Mouse (Mus musculus) liver, adult 2 months (tissue): ENCODE results near the gene Acaa1a. TPM values are rescaled to one million over a fixed set of nuclear protein-coding genes. Genes with fewer than 3 reads are reported as not detected.

Source experiments
- DNase-seq: peaks from one replicate; pipeline ENCODE4 v3.0.0-alpha.2; 2011; ENCODE audit warnings: low read depth, low spot score; ENCODE audit errors: extremely low read depth
- H3K27ac ChIP-seq: fragments of 200-500 bp; replicated peaks from 2 replicates; pipeline ENCODE4 v1.5.1; 2012; ENCODE audit warnings: low read depth, mild to moderate bottlenecking, control low read depth, inconsistent platforms, low read length; ENCODE audit not compliant: insufficient read depth
- H3K27me3 ChIP-seq: fragments of 200-500 bp; 2 replicates; pipeline ENCODE4 v1.6.1; 2012; ENCODE audit warnings: mild to moderate bottlenecking, moderate library complexity, low read length, inconsistent platforms; ENCODE audit not compliant: control insufficient read depth, insufficient read depth
- H3K36me3 ChIP-seq: fragments of 200-500 bp; 2 replicates; pipeline ENCODE4 v1.6.1; 2012; ENCODE audit warnings: low read length, inconsistent platforms; ENCODE audit not compliant: control insufficient read depth, insufficient read depth
- H3K4me1 ChIP-seq: fragments of 200-500 bp; 2 replicates; pipeline ENCODE4 v1.6.1; 2011; ENCODE audit warnings: low read length; ENCODE audit not compliant: control insufficient read depth, insufficient read depth
- H3K4me3 ChIP-seq: fragments of 200-500 bp; 2 replicates; pipeline ENCODE4 v1.5.1; 2011; ENCODE audit warnings: low read depth, mild to moderate bottlenecking, control low read depth, low read length, moderate library complexity; ENCODE audit not compliant: insufficient read depth
- H3K79me2 ChIP-seq: fragments of 200-500 bp; 2 replicates; pipeline ENCODE4 v1.6.1; 2012; ENCODE audit warnings: inconsistent platforms, mild to moderate bottlenecking, low read length, moderate library complexity; ENCODE audit not compliant: control insufficient read depth, insufficient read depth
- H3K9ac ChIP-seq: fragments of 200-500 bp; 2 replicates; pipeline ENCODE4 v1.6.1; 2012; ENCODE audit warnings: low read depth, mild to moderate bottlenecking, control low read depth, inconsistent platforms, low read length
- CTCF ChIP-seq: fragments of 200-500 bp; IDR thresholded peaks from 2 replicates; pipeline ENCODE4 v1.5.1; 2011; ENCODE audit warnings: low read depth, low read length, control low read depth
- POLR2A ChIP-seq: fragments of 200-500 bp; IDR thresholded peaks from 2 replicates; pipeline ENCODE4 v1.6.1; 2011; ENCODE audit warnings: low read length, control low read depth; ENCODE audit not compliant: insufficient read depth; ENCODE audit errors: extremely low read depth
- WGBS: fragments of 180-500 bp; shearing (Covaris S2); methylation state at CpG from one replicate; pipeline ENCODE4 v1.1.7; 2018; 5-methylcytosine and 5-hydroxymethylcytosine counted together
- polyA plus RNA-seq: library from polyadenylated mRNA; depleted of rRNA; stranded (reverse); fragments of >200 nt; gene quantifications from 2 replicates; pipeline ENCODE4 v1.2.3, GENCODE M21; 2012
- total RNA-seq: library from RNA; depleted of rRNA; stranded (reverse); fragments of >200 nt; gene quantifications from 2 replicates; pipeline ENCODE4 v1.2.3, GENCODE M21; 2014

Acaa1a gene
- total and polyA plus RNA-seq, 2 experiments, result 170 to 280 TPM

DNA sequence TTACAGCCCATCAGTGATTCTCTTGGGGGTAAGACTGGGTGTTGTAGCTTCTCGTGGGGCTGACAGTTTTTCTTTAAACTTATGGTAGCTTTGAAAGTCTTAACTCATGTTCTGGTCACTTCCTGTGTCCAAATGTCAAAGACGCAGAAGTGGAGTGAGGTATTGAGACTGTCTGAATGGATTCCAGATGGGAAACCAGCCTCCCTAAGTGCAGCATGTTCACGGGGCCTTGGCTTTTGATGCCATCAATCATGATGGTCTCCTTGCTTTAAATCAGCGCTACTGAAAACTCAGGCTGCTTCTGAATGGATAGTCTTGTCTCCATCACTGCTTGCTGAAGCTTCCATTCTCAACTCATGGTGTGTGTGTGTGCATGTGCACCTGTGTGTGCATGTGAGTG is 31.8 kb downstream of the Acaa1a start:
- Histone ChIP-seq H3K27ac (no peak overlapping the region), H3K36me3 (peaks cover 59% of the 10 kb centered on the region), H3K4me1 (no peaks in the 10 kb centered on the region), H3K4me3 (no peak overlapping the region), H3K9ac (no peak overlapping the region), H3K27me3 (no peaks in the 10 kb centered on the region), H3K79me2 (0 out of 2 replicates have a peak, but pooled peaks cover 2% of the 10 kb centered on the region)
- TF ChIP-seq POLR2A (no peak), CTCF (no peak)
- WGBS, result 92% methylated on average over 4 of the region's 4 CpGs
- no peak for DNase-seq

DNA sequence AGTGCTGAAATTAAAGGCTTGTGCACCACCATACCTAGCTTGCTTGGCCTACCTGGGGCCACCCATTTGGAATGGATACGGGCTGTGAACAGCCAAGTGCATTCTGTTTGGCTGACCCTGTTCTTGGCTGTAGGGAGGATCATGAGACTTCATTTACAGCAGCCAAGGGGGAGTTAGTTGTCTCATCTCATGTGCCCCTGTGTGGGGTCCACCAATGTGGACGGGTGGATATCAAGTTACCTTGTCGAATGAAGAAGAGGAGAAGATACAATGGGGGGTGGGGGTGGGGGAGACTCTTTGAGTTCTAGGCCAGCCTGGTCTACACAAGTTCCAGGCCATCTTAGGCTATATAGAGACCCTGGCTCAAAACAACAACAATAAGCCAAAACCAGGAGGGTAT is 35.5 kb downstream of the Acaa1a start:
- no peak for DNase-seq
- no peaks in the 10 kb centered on the region for H3K4me1 ChIP-seq
- TF ChIP-seq CTCF (no peak), POLR2A (no peak)
- H3K4me3 ChIP-seq, result no peak overlapping the region
- WGBS, result 85% methylated on average over 3 of the region's 3 CpGs
- H3K79me2 ChIP-seq, result 0 out of 2 replicates have a peak, but pooled peaks cover 2% of the 10 kb centered on the region
- no peak overlapping the region for H3K27ac ChIP-seq
- H3K36me3 ChIP-seq, result peaks cover 66% of the 10 kb centered on the region
- no peaks in the 10 kb centered on the region for H3K27me3 ChIP-seq
- no peak overlapping the region for H3K9ac ChIP-seq

DNA sequence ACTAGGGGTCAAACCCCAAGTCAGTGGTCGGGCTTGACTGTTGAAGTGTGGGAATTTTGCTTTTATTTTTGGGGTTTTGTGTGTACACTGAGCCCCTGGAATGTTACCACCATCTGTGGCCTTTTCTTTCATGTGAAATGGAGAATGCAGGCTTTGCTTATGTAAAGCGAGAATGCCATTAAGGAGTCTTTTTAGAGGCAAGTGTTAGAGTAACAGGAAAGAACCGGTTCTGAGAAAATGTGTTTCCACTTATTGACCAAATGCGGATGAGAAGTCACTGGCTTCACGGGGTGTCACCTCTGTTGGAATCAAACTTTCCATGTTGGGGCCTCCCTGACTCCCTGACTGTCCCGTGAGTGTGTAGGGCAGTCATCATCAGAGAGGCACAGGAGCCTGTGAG is 36.1 kb downstream of the Acaa1a start:
- no peak overlapping the region for H3K27ac ChIP-seq
- 87% methylated on average over 6 of the region's 6 CpGs for WGBS
- DNase-seq, result no peak
- H3K4me3 ChIP-seq, result no peak overlapping the region
- H3K36me3 ChIP-seq, result peaks cover 65% of the 10 kb centered on the region
- no peaks in the 10 kb centered on the region for H3K4me1 ChIP-seq
- TF ChIP-seq CTCF (no peak), POLR2A (no peak)
- no peaks in the 10 kb centered on the region for H3K27me3 ChIP-seq
- 0 out of 2 replicates have a peak, but pooled peaks cover 2% of the 10 kb centered on the region for H3K79me2 ChIP-seq
- H3K9ac ChIP-seq, result no peak overlapping the region

DNA sequence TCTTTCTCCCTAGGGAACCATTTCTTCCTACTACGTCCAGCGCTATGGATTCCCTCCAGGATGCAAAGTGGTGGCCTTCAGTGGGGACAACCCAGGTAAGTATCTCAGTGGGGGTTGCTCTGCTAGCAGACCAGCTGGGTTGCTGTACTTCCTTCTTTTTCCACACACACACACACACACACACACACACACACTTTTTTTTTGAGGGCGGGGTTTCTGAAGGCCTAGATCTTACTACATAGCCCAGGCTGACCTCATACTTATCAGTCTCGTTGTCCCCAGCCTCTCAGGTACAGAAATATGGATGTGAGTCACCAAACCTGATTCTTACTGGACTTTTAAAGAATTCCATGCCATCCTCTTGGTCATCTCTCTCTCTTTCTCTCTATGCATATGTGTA is 38.8 kb downstream of the Acaa1a start:
- 0 out of 2 replicates have a peak, but pooled peaks cover 2% of the 10 kb centered on the region for H3K79me2 ChIP-seq
- WGBS, result 87% methylated on average over 4 of the region's 4 CpGs
- no peak overlapping the region for H3K9ac ChIP-seq
- peaks cover 60% of the 10 kb centered on the region for H3K36me3 ChIP-seq
- no peak overlapping the region for H3K4me3 ChIP-seq
- no peak for DNase-seq
- no peaks in the 10 kb centered on the region for H3K4me1 ChIP-seq
- TF ChIP-seq CTCF, result no peak
- no peak for TF ChIP-seq POLR2A
- no peaks in the 10 kb centered on the region for H3K27me3 ChIP-seq
- no peak overlapping the region for H3K27ac ChIP-seq

DNA sequence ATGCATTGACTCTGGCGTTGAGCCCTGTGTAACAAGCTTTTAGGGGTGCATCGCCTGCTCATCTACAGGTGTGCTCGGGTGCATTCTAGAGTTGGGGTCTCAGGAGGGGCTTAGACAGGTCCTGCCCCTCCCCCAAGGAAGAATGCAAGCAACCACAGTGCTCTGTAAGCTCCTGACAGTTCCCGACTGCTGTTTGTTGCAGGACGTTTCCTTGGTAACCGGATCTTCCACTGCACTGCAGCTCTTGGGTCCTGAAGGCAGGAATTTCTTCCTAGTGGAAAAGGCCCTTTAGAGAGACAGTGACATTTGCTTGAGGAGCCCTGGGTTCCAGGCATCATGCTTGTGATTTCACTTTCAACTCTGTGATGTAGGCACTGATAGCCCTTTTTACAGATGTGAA is 43.1 kb downstream of the Acaa1a start:
- no peak overlapping the region for H3K27ac ChIP-seq
- no peaks in the 10 kb centered on the region for H3K27me3 ChIP-seq
- TF ChIP-seq POLR2A (no peak), CTCF (no peak)
- no peak overlapping the region for H3K4me3 ChIP-seq
- H3K36me3 ChIP-seq, result peaks cover 58% of the 10 kb centered on the region
- no peaks in the 10 kb centered on the region for H3K79me2 ChIP-seq
- no peaks in the 10 kb centered on the region for H3K4me1 ChIP-seq
- no peak for DNase-seq
- no peak overlapping the region for H3K9ac ChIP-seq
- 75% methylated on average over 6 of the region's 6 CpGs for WGBS

DNA sequence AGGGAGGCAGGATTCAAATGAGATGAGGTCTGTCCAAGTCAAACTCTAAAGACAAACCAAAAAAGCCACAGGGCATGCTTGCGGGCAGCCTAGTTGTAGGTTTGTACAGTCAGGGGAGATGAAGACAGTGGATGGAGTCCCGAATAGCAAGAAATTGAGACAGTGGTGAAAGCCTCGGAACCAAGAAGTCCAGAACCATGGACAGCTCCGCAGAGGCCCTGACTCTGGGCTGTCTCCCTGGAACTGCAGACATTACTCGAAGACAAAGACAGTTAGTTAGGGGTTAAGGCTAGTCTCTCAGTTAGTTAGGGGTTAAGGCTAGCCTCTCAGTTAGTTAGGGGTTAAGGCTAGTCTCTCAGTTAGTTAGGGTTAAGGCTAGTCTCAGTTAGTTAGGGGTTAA is 49.5 kb downstream of the Acaa1a start:
- WGBS, result 73% methylated on average over 5 of the region's 5 CpGs
- H3K36me3 ChIP-seq, result peaks cover 53% of the 10 kb centered on the region
- no peak overlapping the region for H3K27ac ChIP-seq
- H3K9ac ChIP-seq, result no peak overlapping the region
- H3K4me3 ChIP-seq, result no peak overlapping the region
- DNase-seq, result no peak
- TF ChIP-seq POLR2A, result no peak
- TF ChIP-seq CTCF, result no peak
- no peaks in the 10 kb centered on the region for H3K4me1 ChIP-seq
- H3K27me3 ChIP-seq, result no peaks in the 10 kb centered on the region
- H3K79me2 ChIP-seq, result no peaks in the 10 kb centered on the region
